Mouse (Mus musculus): ENCODE data around the gene Arhgef28.

Gene Arhgef28

DNA sequence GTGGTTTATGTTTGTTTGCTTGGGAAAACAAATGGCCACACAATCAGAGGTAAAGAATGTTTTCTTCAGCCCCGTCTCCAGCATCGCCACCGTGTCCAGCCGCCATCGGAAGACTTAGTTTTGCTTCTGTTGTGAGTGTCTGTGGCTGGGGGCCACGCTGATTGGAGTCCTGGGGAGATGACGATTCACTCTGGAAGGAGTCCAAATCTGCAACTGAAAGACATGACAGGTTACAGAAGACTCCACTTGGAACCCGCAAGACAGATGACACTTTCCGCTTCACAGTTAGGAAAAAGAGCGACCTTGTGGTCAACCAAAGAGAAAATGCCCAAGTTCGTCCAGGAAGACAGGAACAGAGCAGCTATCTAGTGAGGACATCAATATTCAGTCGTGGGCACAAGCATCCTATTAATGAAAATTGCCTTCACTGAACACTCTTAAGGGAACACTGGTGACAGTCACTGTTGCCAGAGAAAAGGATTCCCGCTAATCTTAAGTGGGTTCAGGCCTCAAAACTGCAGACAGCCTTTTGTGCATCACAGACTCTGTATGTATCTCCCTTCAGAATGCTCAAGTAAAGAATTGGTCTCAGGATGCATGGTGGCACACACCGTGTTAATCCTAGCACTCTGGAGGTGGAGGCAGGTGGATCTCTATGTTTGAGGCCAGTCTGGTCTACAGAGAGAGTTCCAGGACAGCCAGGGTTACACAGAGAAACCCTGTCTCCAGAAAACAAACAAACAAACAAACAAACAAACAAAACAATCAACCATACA is 306.4 kb downstream of the Arhgef28 start:
- DNase-seq, result no peak

DNA sequence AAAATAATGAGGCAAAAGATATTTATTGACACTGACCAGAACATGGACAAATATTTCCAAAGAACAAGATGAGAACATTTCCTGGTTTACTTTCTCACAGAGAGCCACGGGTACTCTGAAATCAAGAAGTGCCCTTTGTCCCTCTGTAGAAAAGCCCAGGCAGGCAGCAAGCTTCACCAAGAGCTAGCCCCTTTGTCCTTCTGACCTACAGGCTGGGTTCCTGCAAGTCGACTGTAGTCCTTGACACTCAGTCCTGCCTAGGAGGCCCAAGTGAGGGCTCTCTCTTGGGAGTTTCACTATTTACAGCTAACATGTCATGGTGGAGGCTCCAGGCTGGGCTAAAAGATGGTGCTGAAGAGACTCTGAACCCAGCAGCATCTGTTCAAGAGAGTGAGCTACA is 307.6 kb downstream of the Arhgef28 start:
- DNase-seq, result no peak

- DNase-seq, result peak; percentile 31
These were observed 313.0 kb downstream of the Arhgef28 start for GRCm38 (mm10) chr13:97893031-97893825.

- DNase-seq, result peak; percentile 62
These were observed 314.0 kb downstream of the Arhgef28 start for GRCm38 (mm10) chr13:97892089-97892884.

- DNase-seq, result peak; percentile 16
These were observed 318.2 kb downstream of the Arhgef28 start for GRCm38 (mm10) chr13:97888046-97888445.

DNA sequence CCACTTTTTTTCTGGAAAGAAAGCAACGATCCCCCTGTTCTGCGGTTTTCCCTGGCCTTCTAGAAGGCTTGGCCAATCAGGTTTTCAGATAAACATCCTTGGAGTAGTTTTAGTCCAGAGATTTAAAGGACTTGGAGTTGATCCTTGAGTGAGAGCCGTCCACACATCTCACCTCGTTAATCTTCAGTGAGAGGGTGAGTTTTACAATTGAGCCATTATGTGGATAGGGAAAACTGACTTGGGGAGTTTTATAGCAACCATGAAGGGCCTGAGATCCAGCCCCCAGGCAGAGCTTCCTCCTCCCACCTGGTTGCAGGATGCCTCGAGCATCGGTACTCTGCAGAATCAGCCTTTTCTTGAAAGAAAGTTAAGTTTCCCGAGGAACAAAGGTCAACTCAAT is 318.7 kb downstream of the Arhgef28 start:
- DNase-seq, result no peak

- DNase-seq, result no peak
These were observed 322.6 kb downstream of the Arhgef28 start for GRCm38 (mm10) chr13:97883629-97884028.

DNA sequence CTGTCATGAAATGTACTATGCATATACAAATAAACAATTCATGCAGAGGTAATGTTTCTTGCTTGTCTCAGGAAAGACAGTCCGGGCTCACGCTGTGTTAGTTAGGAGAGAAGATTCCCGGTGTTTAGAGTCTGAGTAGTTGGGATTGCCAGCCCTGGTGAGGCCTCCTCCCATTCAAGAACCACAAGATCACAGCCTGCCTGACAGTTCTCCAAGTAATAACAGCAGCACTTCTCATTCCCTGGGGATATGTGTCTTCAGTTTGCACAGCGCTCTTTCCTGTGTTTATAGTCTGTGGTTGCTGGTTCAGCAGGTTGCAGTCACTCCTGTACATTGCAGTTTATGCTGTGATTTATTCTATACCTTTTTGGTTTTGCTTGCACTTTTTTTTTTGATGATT is 329.8 kb downstream of the Arhgef28 start:
- DNase-seq, result no peak

GRCm38 (mm10) chr13:97876031-97876430 is 330.2 kb downstream of the Arhgef28 start:
- no peak for DNase-seq

DNA sequence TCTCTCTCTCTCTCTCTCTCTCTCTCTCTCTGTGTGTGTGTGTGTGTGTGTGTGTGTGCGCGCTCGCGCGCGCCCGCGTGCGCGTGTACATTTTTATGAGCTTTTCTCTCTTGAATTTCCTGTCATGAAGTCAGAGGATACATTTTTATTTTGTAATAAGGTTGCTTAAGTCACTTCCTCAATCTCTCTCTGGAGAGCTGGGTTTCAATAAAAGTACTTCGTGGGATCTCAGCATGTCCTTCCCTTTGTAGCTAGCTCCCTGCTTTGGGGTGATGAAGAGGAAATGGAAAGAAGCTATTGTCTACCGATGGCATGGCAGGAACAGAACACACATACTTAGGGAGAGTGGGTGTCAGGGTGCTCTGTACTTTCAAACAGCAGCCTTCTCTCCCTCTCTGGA is 336.8 kb downstream of the Arhgef28 start:
- DNase-seq, result no peak

GRCm38 (mm10) chr13:97867322-97867962 is 338.8 kb downstream of the Arhgef28 start:
- peak; percentile 67 for DNase-seq

- DNase-seq, result no peak
These were observed 347.2 kb downstream of the Arhgef28 start for GRCm38 (mm10) chr13:97859071-97859470.

- DNase-seq, result no peak
These were observed 348.4 kb downstream of the Arhgef28 start for GRCm38 (mm10) chr13:97857860-97858259.

- DNase-seq, result no peak
These were observed 352.8 kb downstream of the Arhgef28 start for GRCm38 (mm10) chr13:97853356-97853968.

Measured in embryo, embryonic 11 days (tissue).